In genomic region chr1:39956712-39957111, GRCm38 (mm10) we compare ENCODE assay signal across 21 mouse cellular contexts. TPM values are rescaled to one million over a fixed set of nuclear protein-coding genes. Genes with fewer than 3 reads are reported as not detected.
A peak's percentile ranks its signal among the peaks of the same experiment; 100 is the strongest.
DNase-seq lines count a peak whose midpoint lies in the region; ATAC-seq and TF ChIP-seq lines count a peak whose summit lies in the region.
"Had no signal": no experiment of that assay in that cellular context is flagged by ENCODE, and none has a peak within 500 bp of the region (broad histone marks: within the 10 kb centered on the region; RNA-seq: fewer than 3 reads in every experiment).

No protein-coding gene starts in this region.

- H3K9me3 ChIP-seq in hindbrain, embryonic 15.5 days, result no peaks in the 10 kb centered on the region
- H3K9me3 ChIP-seq in hindbrain, embryonic 10.5 days, result no peaks in the 10 kb centered on the region
- H3K9me3 ChIP-seq in lung, embryonic 15.5 days, result no peaks in the 10 kb centered on the region
- H3K9me3 ChIP-seq in E14TG2a.4 (ENCODE audit: low read length), result no peaks in the 10 kb centered on the region
- H3K9me3 ChIP-seq in forebrain, embryonic 16.5 days (ENCODE audit: control insufficient read depth, low read length), result no peaks in the 10 kb centered on the region
- H3K9me3 ChIP-seq: embryonic facial prominence, embryonic 12.5 days; forebrain, embryonic 15.5 days; heart, embryonic 15.5 days; limb, embryonic 13.5 days; midbrain, embryonic 13.5 days had no signal

- 77% methylated on average over 5 of the region's 5 CpGs for WGBS in hindbrain, embryonic 15.5 days
- 75% methylated on average over 5 of the region's 5 CpGs for WGBS in hindbrain, embryonic 10.5 days
- WGBS in lung, embryonic 15.5 days, result 58% methylated on average over 5 of the region's 5 CpGs
- WGBS in forebrain, embryonic 16.5 days, result 93% methylated on average over 5 of the region's 5 CpGs

- no peak overlapping the region for H3K4me3 ChIP-seq in hindbrain, embryonic 15.5 days
- no peak overlapping the region for H3K4me3 ChIP-seq in hindbrain, embryonic 10.5 days
- no peak overlapping the region for H3K4me3 ChIP-seq in lung, embryonic 15.5 days
- 0 out of 2 replicates have a peak overlapping the region, but pooled peaks have one; percentile 3 for H3K4me3 ChIP-seq in E14TG2a.4 (replicated peaks; ENCODE audit: low read length)
- no peak overlapping the region for H3K4me3 ChIP-seq in forebrain, embryonic 16.5 days (replicated peaks; ENCODE audit: low read length)
- H3K4me3 ChIP-seq: embryonic facial prominence, embryonic 12.5 days; forebrain, embryonic 15.5 days; heart, embryonic 15.5 days; limb, embryonic 13.5 days; midbrain, embryonic 13.5 days; myocyte had no signal

- no peak overlapping the region for H3K4me2 ChIP-seq in hindbrain, embryonic 15.5 days
- no peak overlapping the region for H3K4me2 ChIP-seq in lung, embryonic 15.5 days
- H3K4me2 ChIP-seq in forebrain, embryonic 16.5 days (ENCODE audit: low read length), result no peak overlapping the region
- H3K4me2 ChIP-seq: embryonic facial prominence, embryonic 12.5 days; forebrain, embryonic 15.5 days; heart, embryonic 15.5 days; limb, embryonic 13.5 days; midbrain, embryonic 13.5 days had no signal

- peaks cover 74% of the 10 kb centered on the region for H3K4me1 ChIP-seq in hindbrain, embryonic 15.5 days (replicated peaks)
- peaks cover 63% of the 10 kb centered on the region for H3K4me1 ChIP-seq in hindbrain, embryonic 10.5 days (replicated peaks)
- peaks cover 44% of the 10 kb centered on the region for H3K4me1 ChIP-seq in lung, embryonic 15.5 days
- H3K4me1 ChIP-seq in E14TG2a.4 (replicated peaks; ENCODE audit: low read depth, low read length), result peaks cover 85% of the 10 kb centered on the region
- peaks cover 51% of the 10 kb centered on the region for H3K4me1 ChIP-seq in forebrain, embryonic 16.5 days (replicated peaks; ENCODE audit: control insufficient read depth, insufficient read depth, low read length)

- DNase-seq in hindbrain, embryonic 10.5 days (ENCODE audit: low spot score), result no peak
- no peak for DNase-seq in lung, postnatal 25 days (ENCODE audit: low spot score)
- DNase-seq in lung, postnatal 36 days, result peak; percentile 34
- DNase-seq in ovary, postnatal 14 days (ENCODE audit: low spot score), result no peak
- DNase-seq: adrenal gland, postnatal 10 days; B cell, adult 2 months; cerebellum, adult 9-11 months; gastrocnemius, postnatal 36 days; heart, postnatal 4 days; right cerebral cortex, postnatal 25 days had no signal

- 0 out of 2 replicates have a peak, but pooled peaks have one; percentile 6 for ATAC-seq in hindbrain, embryonic 15.5 days (ENCODE audit: low FRiP score, low read depth)
- ATAC-seq in lung, embryonic 15.5 days (ENCODE audit: borderline replicate concordance, extremely low read depth, low FRiP score, low TSS enrichment), result no peak
- ATAC-seq in forebrain, embryonic 16.5 days, result no peak
- ATAC-seq: forebrain, embryonic 15.5 days; midbrain, embryonic 13.5 days had no signal

- H3K27me3 ChIP-seq in hindbrain, embryonic 15.5 days, result no peaks in the 10 kb centered on the region
- no peaks in the 10 kb centered on the region for H3K27me3 ChIP-seq in hindbrain, embryonic 10.5 days (ENCODE audit: insufficient read depth, poor library complexity, severe bottlenecking)
- H3K27me3 ChIP-seq in lung, embryonic 15.5 days, result no peaks in the 10 kb centered on the region
- H3K27me3 ChIP-seq in E14TG2a.4 (ENCODE audit: insufficient read depth, low read length), result no peaks in the 10 kb centered on the region
- no peaks in the 10 kb centered on the region for H3K27me3 ChIP-seq in forebrain, embryonic 16.5 days (replicated peaks; ENCODE audit: control insufficient read depth, insufficient read depth, low read length)
- H3K27me3 ChIP-seq: embryonic facial prominence, embryonic 12.5 days; forebrain, embryonic 15.5 days; heart, embryonic 15.5 days; limb, embryonic 13.5 days; midbrain, embryonic 13.5 days had no signal

- H3K9ac ChIP-seq in hindbrain, embryonic 15.5 days, result no peak overlapping the region
- no peak overlapping the region for H3K9ac ChIP-seq in lung, embryonic 15.5 days
- H3K9ac ChIP-seq in forebrain, embryonic 16.5 days (replicated peaks; ENCODE audit: low read depth, low read length), result no peak overlapping the region
- H3K9ac ChIP-seq: embryonic facial prominence, embryonic 12.5 days; forebrain, embryonic 15.5 days; heart, embryonic 15.5 days; limb, embryonic 13.5 days; midbrain, embryonic 13.5 days had no signal

- no peak for TF ChIP-seq CTCF in E14TG2a.4 (conservative IDR thresholded peaks at IDR 0.05; ENCODE audit: low read length)

- no peaks in the 10 kb centered on the region for H3K36me3 ChIP-seq in hindbrain, embryonic 15.5 days
- no peaks in the 10 kb centered on the region for H3K36me3 ChIP-seq in hindbrain, embryonic 10.5 days
- H3K36me3 ChIP-seq in lung, embryonic 15.5 days, result no peaks in the 10 kb centered on the region
- H3K36me3 ChIP-seq in E14TG2a.4 (ENCODE audit: insufficient read depth, low read length), result no peaks in the 10 kb centered on the region; the same call in 1 of the 2 replicates
- no peaks in the 10 kb centered on the region for H3K36me3 ChIP-seq in forebrain, embryonic 16.5 days (ENCODE audit: control insufficient read depth, insufficient read depth)
- H3K36me3 ChIP-seq: embryonic facial prominence, embryonic 12.5 days; forebrain, embryonic 15.5 days; heart, embryonic 15.5 days; limb, embryonic 13.5 days; midbrain, embryonic 13.5 days had no signal

- H3K27ac ChIP-seq in hindbrain, embryonic 15.5 days (replicated peaks), result no peak overlapping the region
- H3K27ac ChIP-seq in hindbrain, embryonic 10.5 days, result no peak overlapping the region
- H3K27ac ChIP-seq in lung, embryonic 15.5 days, result peak overlapping the region; percentile 35; the same call in 1 of the 2 replicates
- no peak overlapping the region for H3K27ac ChIP-seq in forebrain, embryonic 16.5 days (ENCODE audit: low read length)
- H3K27ac ChIP-seq: embryonic facial prominence, embryonic 12.5 days; forebrain, embryonic 15.5 days; heart, embryonic 15.5 days; limb, embryonic 13.5 days; macrophage; midbrain, embryonic 13.5 days had no signal

RNA-seq across cellular contexts. Expression of gene Map4k4, which starts 56.0 kb away (rescaled TPM):
- 41.5 and 42.6 TPM in 2 replicates for polyA plus RNA-seq in hindbrain, embryonic 15.5 days (2015; fragmentation: Nextera tagmentation; extraction: Ambion mirVana)
- polyA plus RNA-seq in hindbrain, embryonic 10.5 days (2016; fragmentation: Nextera tagmentation; extraction: Ambion mirVana), result 38.5 and 40.1 TPM in 2 replicates
- polyA plus RNA-seq in lung, embryonic 15.5 days (2015; fragmentation: Nextera tagmentation; extraction: Ambion mirVana), result 30.9 and 39.5 TPM in 2 replicates
- polyA plus RNA-seq in forebrain, embryonic 16.5 days (2015; fragmentation: Nextera tagmentation; extraction: Ambion mirVana), result 38.5 and 49.5 TPM in 2 replicates
